Mouse (Mus musculus) cerebellum, adult 9-10 months (tissue): ENCODE results near the gene Syt6.
A peak's percentile ranks its signal among the peaks of the same experiment; 100 is the strongest.

ENCODE experiments used
- DNase-seq: peaks from one replicate; pipeline ENCODE4 v3.0.0; 2022

Syt6 gene

DNA sequence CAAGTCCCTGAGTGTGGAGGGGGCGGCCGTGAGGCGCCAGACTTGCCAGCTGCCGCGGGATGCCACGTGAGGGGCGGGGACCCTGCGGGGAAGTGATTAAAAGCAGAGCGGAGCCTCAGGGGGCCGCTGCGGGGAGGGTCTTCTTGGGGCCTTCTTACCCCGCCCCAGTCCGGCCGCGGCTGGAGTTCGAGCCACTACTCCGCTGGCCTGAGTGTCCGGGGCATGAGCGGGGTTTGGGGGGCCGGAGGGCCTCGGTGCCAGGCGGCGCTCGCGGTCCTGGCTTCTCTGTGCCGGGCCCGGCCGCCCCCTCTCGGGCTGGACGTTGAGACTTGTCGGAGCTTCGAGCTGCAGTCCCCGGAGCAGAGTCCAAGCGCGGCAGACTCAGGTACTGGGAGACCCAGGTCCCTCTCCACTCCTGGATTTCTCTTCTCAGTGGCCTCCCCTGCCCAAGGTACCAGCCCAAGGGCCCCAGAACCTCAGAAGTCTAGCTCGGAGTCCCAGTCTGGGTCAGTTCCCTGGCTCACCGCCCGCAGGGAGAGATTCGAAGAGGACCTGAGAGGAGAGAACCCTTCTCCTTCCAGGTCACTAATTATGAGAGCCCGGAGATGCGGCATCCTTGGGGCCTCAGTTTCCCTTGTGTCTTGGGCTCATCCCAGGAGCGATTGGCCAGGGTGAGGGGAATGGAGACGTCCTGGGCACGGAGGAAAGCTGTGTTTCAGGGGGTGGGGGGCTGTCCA, at the start of gene Syt6:
Gene Syt6 (plus strand): TSS at position 76 of the 737 bp plus-strand sequence.
- DNase-seq = peak; percentile 50

GRCm38 (mm10) chr3:103526201-103526704, 48.8 kb upstream of the Syt6 start:
- DNase-seq = no peak

GRCm38 (mm10) chr3:103526864-103527263, 48.2 kb upstream of the Syt6 start:
- DNase-seq = no peak

DNA sequence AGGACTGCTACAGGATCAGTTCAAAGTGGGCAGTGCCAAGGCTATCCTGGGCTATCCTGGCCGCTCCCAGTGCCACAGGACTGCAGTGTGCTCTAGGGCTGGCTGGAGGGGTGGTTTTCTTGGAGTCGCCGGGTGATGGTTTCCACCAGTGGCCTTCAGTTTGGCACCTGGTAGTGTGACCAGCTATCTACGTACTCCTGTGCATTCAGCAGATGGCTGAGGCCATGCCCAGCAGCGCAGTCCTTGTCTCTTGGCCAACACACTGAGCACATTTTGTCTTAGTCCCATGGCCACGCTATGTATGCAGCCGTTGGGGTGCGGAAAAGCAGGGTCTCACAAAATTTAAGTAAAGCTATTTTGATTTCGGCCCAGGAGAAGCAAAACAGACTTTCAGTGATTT, 41.0 kb upstream of the Syt6 start:
- peak; percentile 79 for DNase-seq

GRCm38 (mm10) chr3:103535207-103535606, 39.8 kb upstream of the Syt6 start:
- DNase-seq = no peak

DNA sequence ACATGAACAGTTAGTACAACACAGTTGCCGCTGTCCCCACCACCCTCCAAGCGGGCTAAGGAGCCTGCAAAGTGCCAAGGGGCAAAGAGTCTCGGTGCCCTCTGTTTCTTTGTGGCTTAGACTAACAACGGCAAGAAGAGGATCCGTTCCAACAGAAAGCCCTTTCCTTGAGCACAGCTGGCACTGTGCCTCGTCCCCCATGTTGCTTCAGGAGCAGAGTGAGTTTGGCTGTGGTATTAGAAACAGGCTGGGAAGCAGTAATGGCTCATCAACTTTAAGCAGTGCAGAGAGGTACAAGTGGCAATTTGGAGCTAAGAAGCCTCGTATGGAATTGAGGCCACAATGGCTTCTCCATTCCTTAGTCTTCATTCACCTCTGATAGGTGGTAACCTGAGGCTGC, 35.9 kb upstream of the Syt6 start:
- no peak for DNase-seq

DNA sequence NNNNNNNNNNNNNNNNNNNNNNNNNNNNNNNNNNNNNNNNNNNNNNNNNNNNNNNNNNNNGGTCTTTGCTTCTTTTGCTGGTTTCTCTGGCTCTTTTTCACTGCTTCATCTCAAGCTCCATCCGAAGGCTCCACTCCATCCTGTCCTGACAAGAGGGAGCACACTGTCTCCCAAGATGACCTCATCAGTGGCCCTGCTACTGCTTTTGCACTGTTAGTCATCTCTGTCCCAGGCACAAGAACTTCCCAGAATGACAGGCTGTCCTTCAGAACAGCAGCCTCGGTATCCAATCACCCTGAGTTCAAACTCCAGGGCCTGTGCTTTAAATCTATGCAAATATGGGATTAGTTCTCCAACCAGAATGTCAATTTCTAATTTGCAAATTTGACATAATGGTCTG, 28.9 kb upstream of the Syt6 start:
- DNase-seq = no peak

DNA sequence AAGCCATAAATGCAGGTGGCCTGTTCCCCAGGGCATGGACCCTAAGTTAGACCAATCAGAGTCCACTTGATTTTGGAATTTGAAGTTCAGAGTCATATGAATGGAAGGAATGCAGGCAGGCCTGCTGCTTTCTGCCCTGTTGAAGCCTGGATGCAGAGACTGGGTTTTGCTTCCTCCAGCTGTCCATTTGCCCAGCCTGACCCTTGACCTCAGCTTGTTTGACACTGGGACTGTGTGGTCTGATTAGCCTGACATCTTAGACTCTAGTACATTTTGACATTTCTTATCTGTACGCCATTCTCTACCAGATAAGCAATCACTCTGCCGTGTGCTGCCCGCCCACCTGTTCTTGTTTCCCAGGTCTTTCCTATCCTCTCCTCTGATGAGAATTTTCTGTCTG, 28.4 kb upstream of the Syt6 start:
- no peak for DNase-seq

- no peak for DNase-seq
Observed at GRCm38 (mm10) chr3:103550236-103550635, 24.8 kb upstream of the Syt6 start.

DNA sequence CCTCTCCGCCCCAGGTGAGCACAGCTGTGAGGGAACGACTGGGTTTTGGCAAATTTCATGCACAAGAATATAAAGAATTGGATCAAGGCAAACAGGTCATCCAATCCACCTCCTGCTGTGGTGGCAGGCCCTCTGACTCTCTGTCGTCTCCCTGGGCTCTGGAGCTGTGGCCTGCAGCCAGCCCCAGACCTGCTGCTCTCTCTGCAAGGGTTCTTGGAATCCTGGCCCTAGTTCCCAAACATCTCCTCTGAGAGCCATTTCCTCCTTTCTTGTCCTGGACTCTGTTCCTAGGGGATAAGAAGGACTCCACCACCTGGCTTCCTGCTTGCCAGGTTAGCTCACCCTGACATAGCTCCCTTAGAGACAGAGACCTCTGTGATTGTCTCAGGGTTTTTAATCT, 7.8 kb upstream of the Syt6 start:
- DNase-seq = peak; percentile 78

DNA sequence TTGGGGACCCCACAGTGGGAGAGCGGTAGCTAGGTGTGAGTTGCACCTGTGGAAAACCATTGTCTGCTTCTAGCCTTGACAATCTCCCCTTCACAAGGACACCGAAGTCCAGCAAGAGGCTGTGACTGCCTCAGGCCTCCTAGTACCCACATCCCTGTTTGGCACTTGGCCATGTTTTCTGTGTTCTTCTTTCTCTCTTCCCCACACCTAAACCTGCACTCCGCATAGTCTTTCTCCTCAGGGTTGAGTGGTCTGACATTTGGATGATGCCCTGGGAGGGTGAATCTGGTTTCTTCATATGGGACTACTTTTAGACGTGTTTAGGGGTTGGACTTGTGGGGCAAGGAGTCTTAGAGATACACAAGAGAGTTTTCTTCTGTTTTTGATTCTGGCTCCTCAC, 2.5 kb upstream of the Syt6 start:
- peak; percentile 59 for DNase-seq

DNA sequence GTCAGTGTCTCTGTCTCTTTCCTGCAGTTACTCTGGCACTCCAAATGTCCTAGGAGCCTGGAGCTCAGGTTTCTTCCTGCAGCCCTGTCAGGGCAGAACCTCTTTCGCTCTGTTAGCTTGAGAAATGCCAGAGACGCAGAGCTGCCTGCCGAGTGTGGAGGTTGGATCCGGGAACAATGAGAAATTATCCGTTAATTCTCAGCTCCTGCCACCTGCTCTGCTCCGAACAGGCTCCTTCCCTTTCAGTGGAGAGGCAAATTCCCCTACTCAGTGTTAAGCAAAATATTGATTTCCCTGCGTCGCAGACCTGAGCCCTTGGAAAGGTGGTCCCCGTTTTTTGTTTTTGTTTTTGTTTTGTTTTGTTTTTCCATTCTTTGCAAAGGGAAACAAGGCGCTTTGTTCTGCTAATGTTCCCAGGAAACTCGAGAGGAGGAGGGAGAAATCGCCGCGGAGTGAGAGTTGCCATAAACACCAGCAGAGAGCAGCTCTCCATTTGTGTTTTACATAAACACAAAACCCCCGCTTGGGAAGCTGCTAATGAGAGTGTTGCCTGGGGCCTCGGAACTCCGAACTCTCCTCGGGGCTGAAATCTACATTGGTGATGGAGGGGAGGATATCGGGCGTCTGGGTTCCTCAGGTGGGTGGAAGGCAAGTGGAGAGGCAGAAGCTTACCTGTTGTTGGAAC, 1.8 kb upstream of the Syt6 start:
- DNase-seq = peak; percentile 80

GRCm38 (mm10) chr3:103573791-103574166, 1.3 kb upstream of the Syt6 start:
- peak; percentile 30 for DNase-seq

- peak; percentile 33 for DNase-seq
Observed at GRCm38 (mm10) chr3:103574566-103575155, 370 bp upstream of the Syt6 start.

GRCm38 (mm10) chr3:103575893-103576641, 1.0 kb downstream of the Syt6 start:
- peak; percentile 58 for DNase-seq

DNA sequence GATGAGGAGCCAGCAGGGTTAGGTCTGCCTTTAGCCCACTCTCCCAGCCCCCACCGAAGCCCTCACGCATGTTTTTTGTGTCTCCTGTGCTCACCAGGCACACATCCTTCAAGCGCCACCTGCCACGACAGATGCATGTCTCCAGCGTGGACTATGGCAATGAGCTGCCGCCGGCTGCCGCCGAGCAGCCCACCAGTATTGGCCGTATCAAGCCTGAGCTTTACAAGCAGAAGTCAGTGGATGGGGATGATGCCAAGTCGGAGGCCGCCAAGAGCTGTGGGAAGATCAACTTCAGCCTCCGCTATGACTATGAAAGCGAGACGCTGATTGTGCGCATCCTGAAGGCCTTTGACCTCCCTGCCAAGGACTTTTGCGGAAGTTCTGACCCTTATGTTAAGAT, 12.1 kb downstream of the Syt6 start:
- no peak for DNase-seq

DNA sequence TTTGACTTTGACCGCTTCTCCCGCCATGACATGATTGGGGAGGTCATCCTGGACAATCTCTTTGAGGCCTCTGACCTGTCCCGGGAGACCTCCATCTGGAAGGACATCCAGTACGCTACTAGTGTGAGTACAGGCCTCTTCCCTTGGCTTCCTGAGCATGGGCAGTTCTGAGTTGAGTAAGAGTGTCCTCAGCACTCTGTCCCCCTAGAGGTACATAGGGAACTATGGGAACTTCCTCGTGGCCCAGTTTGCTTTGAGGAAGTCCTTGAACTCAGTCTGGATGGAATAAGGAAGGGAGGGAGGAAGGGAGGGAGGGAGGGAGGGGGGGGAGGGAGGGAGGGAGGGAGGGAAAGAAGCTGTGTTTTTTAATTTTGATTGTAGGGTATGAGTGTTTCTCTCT, 12.6 kb downstream of the Syt6 start:
- DNase-seq = no peak

GRCm38 (mm10) chr3:103589636-103590035, 14.6 kb downstream of the Syt6 start:
- no peak for DNase-seq

DNA sequence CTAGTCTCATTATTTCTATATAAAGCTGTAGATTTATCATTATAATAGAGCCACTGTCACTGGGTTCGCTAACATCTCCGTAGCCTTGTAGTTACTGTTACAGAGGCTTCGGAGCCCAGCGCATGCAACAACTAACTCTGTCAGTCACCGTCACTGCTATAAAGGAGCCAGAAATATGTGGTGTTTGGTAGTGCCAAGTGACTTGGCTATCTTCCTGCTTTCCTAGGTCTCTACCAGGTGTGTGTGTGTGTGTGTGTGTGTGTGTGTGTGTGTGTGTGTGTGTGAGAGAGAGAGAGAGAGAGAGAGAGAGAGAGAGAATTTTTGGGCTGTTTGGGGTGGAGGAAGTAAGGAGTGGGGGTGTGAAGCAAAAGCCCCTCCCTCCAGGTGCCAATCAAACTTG, 17.6 kb downstream of the Syt6 start:
- no peak for DNase-seq

DNA sequence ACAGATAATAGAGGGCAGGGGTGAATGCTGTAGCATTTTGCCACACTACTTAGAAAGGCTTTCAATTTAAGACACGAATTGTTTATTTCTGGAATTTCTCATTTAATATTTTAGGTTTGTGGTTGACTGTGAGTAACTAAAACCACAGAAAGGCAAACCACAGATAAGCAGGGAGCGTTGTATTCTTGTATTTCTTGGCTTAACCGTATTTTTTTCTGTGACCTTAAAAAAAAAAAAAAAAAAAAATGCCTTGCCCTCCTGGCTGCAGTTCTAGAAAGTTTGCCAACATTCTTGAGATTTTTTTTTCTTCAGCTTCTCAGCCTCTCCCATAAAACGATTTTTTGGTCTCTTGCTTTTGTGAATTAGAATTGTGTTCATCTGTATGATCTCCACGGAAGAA, 18.6 kb downstream of the Syt6 start:
- DNase-seq = no peak

DNA sequence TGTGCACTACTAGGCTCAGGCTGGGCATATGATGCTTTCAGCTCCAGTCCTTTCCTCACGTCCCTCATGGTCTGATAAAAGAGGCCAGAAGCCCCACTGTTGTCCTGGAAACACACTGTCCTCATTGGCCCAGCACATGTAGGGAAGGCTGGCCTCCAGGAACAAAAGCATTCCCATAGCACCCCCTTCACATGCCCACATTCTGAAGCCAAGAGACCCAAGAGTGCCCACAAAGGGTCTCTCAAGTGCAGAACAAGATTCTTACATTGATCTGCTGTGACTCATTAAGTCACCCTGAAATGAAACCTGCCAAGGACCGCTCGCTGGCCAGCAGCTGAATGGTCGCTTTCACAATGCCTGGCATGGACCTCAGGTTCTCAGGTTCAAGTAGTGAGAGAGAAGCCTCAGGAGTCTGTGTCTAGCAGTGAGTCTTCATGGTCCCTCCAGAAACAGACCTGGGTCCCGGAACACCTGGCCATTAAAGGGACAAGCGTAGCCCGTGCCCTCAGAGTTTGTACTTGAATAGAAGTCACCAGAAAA, 20.3 kb downstream of the Syt6 start:
- no peak for DNase-seq

DNA sequence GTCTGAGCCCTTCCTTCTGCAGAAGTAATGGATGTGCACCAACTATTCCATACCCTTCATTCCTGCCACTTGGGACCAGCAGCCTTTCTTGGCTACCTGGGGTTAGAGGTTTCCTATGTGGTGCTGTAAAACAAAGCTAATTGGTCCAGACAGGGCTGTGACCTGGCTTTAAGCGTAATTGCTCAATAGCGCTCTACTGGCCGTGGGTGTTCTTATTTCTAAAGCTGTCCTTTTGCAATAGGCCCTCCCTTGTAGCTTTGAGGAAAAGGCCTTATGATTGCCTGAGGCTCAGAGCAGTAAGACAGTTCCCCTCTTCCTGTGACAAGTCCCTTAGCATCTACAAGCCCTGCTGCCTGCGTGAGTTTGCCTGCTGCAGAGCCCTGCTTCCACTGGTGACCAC, 22.6 kb downstream of the Syt6 start:
- DNase-seq = no peak

DNA sequence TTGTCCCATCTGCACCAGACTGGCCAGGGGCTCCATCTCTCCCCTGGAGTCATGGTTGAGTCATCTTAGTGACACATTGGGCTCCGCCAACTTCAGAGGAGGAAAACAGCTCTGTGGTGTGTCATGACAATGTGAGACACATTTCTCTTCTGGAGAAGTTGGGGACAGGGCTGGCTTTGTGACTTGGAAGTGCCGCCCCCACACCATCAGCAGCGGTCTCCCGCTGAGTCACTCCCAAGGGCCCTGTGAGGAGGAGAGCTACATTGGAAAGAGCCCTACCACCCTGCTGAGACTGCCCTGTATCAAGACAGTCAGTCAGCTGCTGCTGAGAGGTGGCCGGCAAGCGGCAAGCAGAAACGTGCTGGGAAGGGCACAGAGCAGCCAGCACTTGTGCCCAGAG, 26.0 kb downstream of the Syt6 start:
- no peak for DNase-seq
